Mouse (Mus musculus) CH12.LX (cell line): ENCODE results near the gene Tmbim6.

ENCODE experiments used
- CHD2 ChIP-seq: IDR thresholded peaks from 2 replicates; pipeline ENCODE4 v1.6.1; 2011; ENCODE audit warnings: low read length, improper control_type of control experiment
- CTCF ChIP-seq, 2 experiments: IDR thresholded peaks in 1 of 2; conservative IDR thresholded peaks in 1 of 2; 2 replicates each; pipeline ENCODE4 v1.5.1; 2011 to 2012; ENCODE audit warnings: low read depth in 2 of 2, low read length in 2 of 2, improper control_type of control experiment in 1 of 2, inconsistent platforms in 1 of 2, mild to moderate bottlenecking in 1 of 2, moderate library complexity in 1 of 2
- EP300 ChIP-seq: IDR thresholded peaks from 2 replicates; pipeline ENCODE4 v1.6.1; 2011; ENCODE audit warnings: low read length, improper control_type of control experiment
- POLR2A ChIP-seq: IDR thresholded peaks from 2 replicates; pipeline ENCODE4 v1.6.1; 2011; ENCODE audit warnings: low read depth, mild to moderate bottlenecking, improper control_type of control experiment, low read length
- ZNF384 ChIP-seq: IDR thresholded peaks from 2 replicates; pipeline ENCODE4 v1.6.1; 2012; ENCODE audit warnings: low read depth, low read length, improper control_type of control experiment, inconsistent platforms

- TF ChIP-seq CTCF (conservative IDR thresholded peaks at IDR 0.05 in 1 of 2, IDR thresholded peaks at IDR 0.05 in 1 of 2; ENCODE audit: low read depth in 2 of 2, low read length in 2 of 2): no peak
- TF ChIP-seq POLR2A: no peak
- no peak for TF ChIP-seq CHD2
- no peak for TF ChIP-seq ZNF384
- TF ChIP-seq EP300: no peak
Observed at GRCm38 (mm10) chr15:99387976-99388375, 4.7 kb upstream of the Tmbim6 start.
